Mouse (Mus musculus): ENCODE results near the gene Srcin1.

DNA sequence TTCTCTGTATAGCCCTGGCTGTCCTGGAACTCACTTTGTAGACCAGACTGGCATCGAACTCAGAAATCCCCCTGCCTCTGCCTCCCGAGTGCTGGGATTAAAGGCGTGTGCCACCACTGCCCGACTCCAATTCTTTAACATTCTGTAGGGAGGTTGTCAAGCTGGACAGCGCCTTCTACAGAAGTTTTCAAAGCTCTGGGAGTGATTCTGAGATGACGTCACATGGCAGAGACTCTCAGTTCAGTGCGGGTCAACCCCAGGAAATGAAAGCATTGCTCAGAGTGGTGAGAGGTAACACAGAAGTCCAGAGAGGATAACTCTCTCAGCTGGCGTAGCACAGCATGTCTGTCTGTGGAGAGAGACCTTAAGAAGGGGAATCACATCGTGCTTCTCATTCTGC, 47.2 kb upstream of the Srcin1 start:
- TF ChIP-seq GATA1 (IDR thresholded peaks at IDR 0.05; ENCODE audit: low read length) (no peak), TAL1 (IDR thresholded peaks at IDR 0.05; ENCODE audit: low read length) (no peak)

Measured in erythroblast, embryonic 14.5 days (primary cell).